Mouse (Mus musculus) neural tube, embryonic 14.5 days (tissue): Measurements from ENCODE around the gene Slc27a3. TPM values are rescaled to one million over a fixed set of nuclear protein-coding genes. Genes with fewer than 3 reads are reported as not detected.

Experiments used
- ATAC-seq: fragments of 200-750 bp; cut with Nextera tagmentation; 2 replicates; pipeline ENCODE4 v1.8.0; 2017; ENCODE audit warnings: low read depth, mild to moderate bottlenecking, moderate TSS enrichment, moderate library complexity
- H3K27ac ChIP-seq: fragments of 300-500 bp; sonication (generic); 2 replicates; pipeline ENCODE4 v1.5.1; 2014; ENCODE audit warnings: low read depth, mild to moderate bottlenecking, control low read depth, low read length, moderate library complexity, mixed read lengths
- H3K27me3 ChIP-seq: fragments of 300-500 bp; sonication (generic); 2 replicates; pipeline ENCODE4 v1.6.1; 2014; ENCODE audit warnings: low read length; ENCODE audit not compliant: control insufficient read depth, insufficient read depth
- H3K36me3 ChIP-seq: fragments of 300-500 bp; sonication (generic); 2 replicates; pipeline ENCODE4 v1.6.1; 2014; ENCODE audit warnings: low read length, mixed read lengths; ENCODE audit not compliant: control insufficient read depth, insufficient read depth
- H3K4me1 ChIP-seq: fragments of 300-500 bp; sonication (generic); 2 replicates; pipeline ENCODE4 v1.6.1; 2014; ENCODE audit warnings: low read length; ENCODE audit not compliant: control insufficient read depth, insufficient read depth
- H3K4me2 ChIP-seq: fragments of 300-500 bp; sonication (generic); 2 replicates; pipeline ENCODE4 v1.6.1; 2014; ENCODE audit warnings: mild to moderate bottlenecking, low read depth, low read length, control low read depth
- H3K4me3 ChIP-seq: fragments of 300-500 bp; sonication (generic); 2 replicates; pipeline ENCODE4 v1.5.1; 2014; ENCODE audit warnings: low read depth, low read length, control low read depth, mixed read lengths
- H3K9ac ChIP-seq: fragments of 300-500 bp; sonication (generic); replicated peaks from 2 replicates; pipeline ENCODE4 v1.6.1; 2014; ENCODE audit warnings: low read depth, mild to moderate bottlenecking, control low read depth, low read length, mixed read lengths
- H3K9me3 ChIP-seq: fragments of 300-500 bp; sonication (generic); 2 replicates; pipeline ENCODE4 v1.6.1; 2016; ENCODE audit warnings: low read length; ENCODE audit not compliant: control insufficient read depth
- WGBS: fragments of 180-500 bp; shearing (Covaris S2); extraction: QIAGEN DNeasy Blood & Tissue Kit; methylation state at CpG from one replicate; pipeline ENCODE4 v1.1.7; 2014; 5-methylcytosine and 5-hydroxymethylcytosine counted together
- polyA plus RNA-seq: library from polyadenylated mRNA; unstranded; fragments of >200 nt; fragmentation: Nextera tagmentation; extraction: Ambion mirVana; gene quantifications from 2 replicates; pipeline ENCODE4 v1.2.1, GENCODE M21; 2014

The Slc27a3 gene
- polyA plus RNA-seq, 1 experiment from 2014 or later: 21.7 TPM

GRCm38 (mm10) chr3:90427574-90427973, 37.8 kb upstream of the Slc27a3 start:
- H3K4me2 ChIP-seq: no peak overlapping the region
- H3K9ac ChIP-seq: no peak overlapping the region
- peaks cover 13% of the 10 kb centered on the region for H3K36me3 ChIP-seq
- ATAC-seq: no peak
- H3K4me1 ChIP-seq: peaks cover 14% of the 10 kb centered on the region
- no peaks in the 10 kb centered on the region for H3K9me3 ChIP-seq
- H3K27me3 ChIP-seq: no peaks in the 10 kb centered on the region
- H3K27ac ChIP-seq: no peak overlapping the region
- WGBS: 85% methylated on average over 1 of the region's 1 CpGs
- H3K4me3 ChIP-seq: no peak overlapping the region

- H3K4me1 ChIP-seq: no peaks in the 10 kb centered on the region
- H3K4me3 ChIP-seq: no peak overlapping the region
- no peaks in the 10 kb centered on the region for H3K27me3 ChIP-seq
- H3K9ac ChIP-seq: no peak overlapping the region
- no peaks in the 10 kb centered on the region for H3K9me3 ChIP-seq
- ATAC-seq: no peak
- H3K36me3 ChIP-seq: peaks cover 21% of the 10 kb centered on the region
- no peak overlapping the region for H3K4me2 ChIP-seq
- H3K27ac ChIP-seq: no peak overlapping the region
- 92% methylated on average over 2 of the region's 2 CpGs for WGBS
Observed at GRCm38 (mm10) chr3:90425499-90425898, 35.8 kb upstream of the Slc27a3 start.

- H3K36me3 ChIP-seq: peaks cover 35% of the 10 kb centered on the region
- no peak overlapping the region for H3K9ac ChIP-seq
- H3K4me1 ChIP-seq: no peaks in the 10 kb centered on the region
- H3K4me3 ChIP-seq: no peak overlapping the region
- ATAC-seq: no peak
- H3K27me3 ChIP-seq: no peaks in the 10 kb centered on the region
- no peaks in the 10 kb centered on the region for H3K9me3 ChIP-seq
- H3K27ac ChIP-seq: no peak overlapping the region
- H3K4me2 ChIP-seq: no peak overlapping the region
Observed at GRCm38 (mm10) chr3:90423549-90423948, 33.8 kb upstream of the Slc27a3 start.

- Histone ChIP-seq H3K9me3 (no peaks in the 10 kb centered on the region), H3K36me3 (peaks cover 41% of the 10 kb centered on the region), H3K9ac (no peak overlapping the region), H3K27ac (no peak overlapping the region), H3K27me3 (no peaks in the 10 kb centered on the region), H3K4me3 (no peak overlapping the region), H3K4me1 (no peaks in the 10 kb centered on the region), H3K4me2 (no peak overlapping the region)
- no peak for ATAC-seq
- WGBS: 95% methylated on average over 6 of the region's 6 CpGs
Observed at GRCm38 (mm10) chr3:90420696-90421095, 31.0 kb upstream of the Slc27a3 start.

GRCm38 (mm10) chr3:90413011-90413396, 23.3 kb upstream of the Slc27a3 start:
- no peak overlapping the region for H3K9ac ChIP-seq

GRCm38 (mm10) chr3:90412312-90413010, 22.7 kb upstream of the Slc27a3 start:
- ATAC-seq: peak; percentile 66; the same call in 1 of the 2 replicates
- no peak overlapping the region for H3K4me3 ChIP-seq

More at GRCm38 (mm10) chr3:90413011-90413396, 23.3 kb upstream of the Slc27a3 start:
- Histone ChIP-seq H3K4me2 (no peak overlapping the region), H3K9me3 (no peaks in the 10 kb centered on the region), H3K27me3 (no peaks in the 10 kb centered on the region), H3K4me1 (no peaks in the 10 kb centered on the region), H3K36me3 (peaks cover 57% of the 10 kb centered on the region), H3K4me3 (no peak overlapping the region), H3K27ac (no peak overlapping the region)
- 69% methylated on average over 3 of the region's 3 CpGs for WGBS
- no peak for ATAC-seq

GRCm38 (mm10) chr3:90408721-90409120, 19.0 kb upstream of the Slc27a3 start:
- no peak overlapping the region for H3K4me3 ChIP-seq
- H3K36me3 ChIP-seq: peaks cover 72% of the 10 kb centered on the region
- no peaks in the 10 kb centered on the region for H3K4me1 ChIP-seq
- no peak overlapping the region for H3K27ac ChIP-seq
- ATAC-seq: no peak
- 98% methylated on average over 3 of the region's 3 CpGs for WGBS
- no peaks in the 10 kb centered on the region for H3K27me3 ChIP-seq
- no peaks in the 10 kb centered on the region for H3K9me3 ChIP-seq
- H3K9ac ChIP-seq: no peak overlapping the region
- H3K4me2 ChIP-seq: no peak overlapping the region

More at GRCm38 (mm10) chr3:90412312-90413010, 22.7 kb upstream of the Slc27a3 start:
- Histone ChIP-seq H3K27ac (no peak overlapping the region), H3K4me2 (no peak overlapping the region), H3K36me3 (peaks cover 63% of the 10 kb centered on the region), H3K4me1 (no peaks in the 10 kb centered on the region), H3K9ac (no peak overlapping the region), H3K9me3 (no peaks in the 10 kb centered on the region), H3K27me3 (no peaks in the 10 kb centered on the region)
- WGBS: 45% methylated on average over 5 of the region's 5 CpGs

- Histone ChIP-seq H3K4me3 (no peak overlapping the region), H3K27me3 (no peaks in the 10 kb centered on the region), H3K4me2 (no peak overlapping the region), H3K4me1 (no peaks in the 10 kb centered on the region), H3K9ac (no peak overlapping the region), H3K27ac (no peak overlapping the region), H3K36me3 (peaks cover 89% of the 10 kb centered on the region), H3K9me3 (no peaks in the 10 kb centered on the region)
- WGBS: 93% methylated on average over 5 of the region's 5 CpGs
- ATAC-seq: no peak
Observed at GRCm38 (mm10) chr3:90406414-90406813, 16.7 kb upstream of the Slc27a3 start.

GRCm38 (mm10) chr3:90404609-90405008, 14.9 kb upstream of the Slc27a3 start:
- Histone ChIP-seq H3K4me3 (no peak overlapping the region), H3K4me1 (no peaks in the 10 kb centered on the region), H3K9me3 (no peaks in the 10 kb centered on the region), H3K9ac (no peak overlapping the region), H3K4me2 (no peak overlapping the region), H3K27ac (no peak overlapping the region), H3K27me3 (no peaks in the 10 kb centered on the region), H3K36me3 (peaks cover 91% of the 10 kb centered on the region)
- ATAC-seq: no peak
- 83% methylated on average over 4 of the region's 4 CpGs for WGBS
